Mouse (Mus musculus) G1E (cell line): Measurements from ENCODE around the gene Gcnt1.

Experiments
- CTCF ChIP-seq: IDR thresholded peaks from 2 replicates; pipeline ENCODE4 v1.5.1; 2012; ENCODE audit warnings: low read depth, low read length, inconsistent platforms, mixed read lengths
- GATA1 ChIP-seq: IDR thresholded peaks from 2 replicates; pipeline ENCODE4 v1.6.1; 2012; ENCODE audit warnings: borderline replicate concordance, low read length, inconsistent platforms, mixed read lengths

GRCm38 (mm10) chr19:17339563-17339962, 33.1 kb downstream of the Gcnt1 start:
- TF ChIP-seq CTCF = no peak
- TF ChIP-seq GATA1 = no peak
